Mouse (Mus musculus) liver, postnatal 0 days (tissue): ENCODE results near the gene Clstn2.

Source experiments
- CTCF ChIP-seq: sonication (generic); IDR thresholded peaks from 2 replicates; pipeline ENCODE4 v1.5.1; 2016; ENCODE audit warnings: antibody characterized with exemption, low read depth
- EP300 ChIP-seq: IDR thresholded peaks from 2 replicates; pipeline ENCODE4 v1.6.1; 2016; ENCODE audit warnings: antibody characterized with exemption, low read depth, mild to moderate bottlenecking

- no peak for TF ChIP-seq CTCF
- no peak for TF ChIP-seq EP300
Observed at GRCm38 (mm10) chr9:97602476-97602875, 430.5 kb downstream of the Clstn2 start.
